Mouse (Mus musculus): ENCODE measurements at regions not wholly inside any gene's neighbourhood (a gene's known extent, or its start where the extent isn't known, plus 50 kb on each side); places are given as distances from the start of the nearest gene placed in this dataset.

DNA sequence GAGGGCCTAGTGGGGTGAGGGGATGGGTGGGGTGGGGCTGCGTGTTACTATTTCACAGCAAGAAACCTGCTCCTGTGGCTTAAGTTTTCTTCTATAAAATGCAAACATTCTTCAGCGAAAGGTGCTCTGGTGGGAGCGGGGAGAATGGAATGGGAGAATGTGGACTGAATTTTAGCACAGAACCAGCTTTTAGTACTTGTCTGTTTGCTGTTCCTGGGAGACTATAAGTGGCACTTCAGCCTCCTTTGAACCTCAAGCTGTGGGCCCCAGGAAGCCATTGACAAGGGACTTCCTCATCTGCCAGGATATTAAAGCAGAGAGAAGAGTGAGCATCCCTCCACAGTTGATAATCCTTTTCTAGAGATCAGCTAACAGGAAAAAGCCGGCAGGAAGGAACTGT, 580.2 kb downstream of the Zfp706 start:
- DNase-seq (ENCODE audit: low read depth, low spot score): no peak

DNA sequence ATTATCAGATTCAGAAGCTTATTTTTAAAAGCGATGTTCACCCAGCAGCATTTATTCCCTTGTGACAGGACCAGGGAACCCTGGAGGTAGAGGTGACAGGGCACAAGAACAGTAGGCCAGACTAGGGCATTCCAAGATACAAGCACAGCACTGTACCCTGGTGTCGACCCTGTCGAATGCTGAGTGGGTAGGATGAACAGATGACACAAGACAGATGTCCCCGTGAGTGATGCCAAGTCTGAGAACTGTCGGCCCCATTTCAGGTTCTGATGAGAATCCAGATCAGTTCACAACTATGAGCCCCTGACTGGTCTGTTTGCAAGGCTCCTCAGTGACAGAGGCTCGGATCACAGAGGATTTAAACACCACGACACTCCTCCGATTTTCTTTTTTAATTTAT, 581.7 kb downstream of the Zfp706 start:
- no peak for DNase-seq (ENCODE audit: low read depth, low spot score)

DNA sequence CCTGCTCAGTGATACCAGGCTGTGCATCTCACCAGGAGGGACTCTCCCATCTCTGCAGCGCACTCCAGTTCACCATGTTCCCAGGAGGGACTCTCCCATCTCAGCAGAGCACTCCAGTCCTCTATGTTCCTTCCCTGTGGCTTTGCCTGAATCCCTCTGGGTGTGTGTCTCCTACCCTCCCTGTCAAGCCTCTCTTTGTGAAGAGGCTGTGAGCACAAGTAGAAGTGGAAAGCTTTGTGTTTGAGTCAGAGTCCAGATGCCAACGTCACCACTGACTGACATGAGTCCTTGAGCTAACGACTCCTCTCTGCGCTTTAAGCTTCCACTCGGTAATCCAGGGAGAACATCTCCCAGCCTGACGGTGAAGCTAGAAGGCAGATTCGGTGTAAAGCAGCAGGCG, 583.5 kb downstream of the Zfp706 start:
- no peak for DNase-seq (ENCODE audit: low read depth, low spot score)

DNA sequence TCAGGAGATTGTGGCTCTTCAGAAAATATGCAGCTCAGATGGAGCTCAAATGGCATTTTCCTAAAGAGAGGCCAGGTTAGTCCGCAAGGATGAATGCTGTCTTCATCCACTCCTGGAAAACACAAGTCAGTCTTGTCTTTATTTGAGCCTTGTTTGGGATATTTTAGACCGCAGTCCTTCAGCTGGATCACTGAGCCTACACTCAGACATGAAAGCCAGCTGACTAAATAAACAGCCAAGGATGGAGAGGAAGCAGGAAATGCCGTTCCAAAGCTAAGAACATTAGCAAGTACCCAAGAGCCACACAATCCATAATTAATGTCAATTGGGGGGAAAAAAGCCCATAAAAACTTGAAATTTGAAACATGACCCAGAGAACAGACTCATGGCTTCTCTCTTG, 584.8 kb downstream of the Zfp706 start:
- DNase-seq (ENCODE audit: low read depth, low spot score): no peak

DNA sequence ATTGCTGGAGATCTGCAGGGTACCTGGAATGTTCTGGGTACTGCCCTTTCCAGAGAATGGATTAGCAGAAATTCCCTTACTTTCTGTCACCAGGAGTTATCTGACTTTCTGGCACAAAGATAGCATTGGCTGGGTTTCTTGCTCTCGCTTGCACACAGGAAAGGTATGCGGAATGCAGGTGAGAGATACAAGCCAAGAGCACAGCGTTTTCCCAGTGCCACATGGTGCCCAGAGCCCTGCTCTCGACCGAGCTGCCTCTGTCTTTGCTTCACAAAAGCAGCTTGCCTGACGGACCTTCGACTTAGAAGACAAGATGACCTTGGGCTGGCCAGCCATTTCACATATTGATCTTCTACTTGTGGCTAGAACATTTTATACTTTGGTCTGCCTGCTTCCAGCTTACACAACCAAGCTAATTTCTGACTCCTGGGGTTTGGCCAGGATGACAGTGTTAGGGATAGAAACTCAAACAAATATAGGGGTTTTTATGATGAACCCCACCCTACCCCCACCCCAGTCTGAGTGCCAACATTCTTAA, 587.6 kb downstream of the Zfp706 start:
- DNase-seq (ENCODE audit: low read depth, low spot score): no peak

DNA sequence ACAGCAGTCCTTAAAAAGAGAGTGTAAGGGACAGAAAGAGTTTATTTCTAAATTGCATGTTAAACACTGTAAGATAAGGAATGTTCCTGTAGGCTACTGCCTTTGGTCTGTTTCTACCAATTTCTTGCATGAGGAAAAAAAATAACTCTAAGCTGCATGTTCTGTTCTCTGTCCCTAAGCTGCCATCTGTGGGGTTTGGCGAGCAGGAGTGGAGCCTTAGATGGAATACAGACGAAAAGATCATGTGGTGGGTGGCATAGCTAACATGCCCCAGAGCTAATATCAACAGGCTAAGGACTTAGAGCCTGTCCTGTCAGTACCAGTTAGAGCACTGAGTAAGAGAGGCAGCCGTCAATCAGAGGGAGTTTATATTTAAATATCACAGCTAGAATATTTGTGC, 590.1 kb downstream of the Zfp706 start:
- no peak for DNase-seq (ENCODE audit: low read depth, low spot score)

DNA sequence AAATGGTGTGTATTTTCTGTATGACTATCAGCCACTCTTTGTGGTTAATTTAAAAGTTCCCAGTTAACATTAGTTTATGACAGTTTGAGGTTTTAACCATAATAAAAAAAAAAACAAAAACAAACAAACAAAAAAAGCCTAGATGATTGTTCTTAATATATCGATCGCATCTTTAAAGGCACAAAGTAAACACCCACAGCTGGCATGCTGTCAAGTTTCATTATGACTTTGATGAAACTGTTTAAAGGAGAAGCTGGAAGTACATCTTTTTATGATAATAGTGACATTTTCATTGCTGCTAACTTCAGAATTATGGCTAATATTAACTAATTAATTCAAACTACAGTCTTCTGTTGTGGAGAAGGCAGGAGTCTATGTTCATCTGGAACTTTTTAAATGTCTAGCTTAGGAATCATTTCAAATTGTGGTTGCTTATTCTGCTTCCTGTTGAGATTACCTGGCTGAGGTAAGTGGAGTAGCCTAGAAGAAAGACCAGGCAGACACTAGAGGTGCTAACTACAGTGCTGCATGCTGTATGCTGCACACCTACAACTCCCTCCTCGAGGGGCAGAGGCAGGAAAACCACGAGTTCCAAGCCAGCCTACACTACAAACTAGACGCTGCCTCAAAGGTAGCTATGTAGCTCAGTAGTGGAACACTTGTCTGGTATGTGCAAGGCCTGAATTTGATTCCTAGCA, 591.9 kb downstream of the Zfp706 start:
- DNase-seq (ENCODE audit: low read depth, low spot score): no peak

DNA sequence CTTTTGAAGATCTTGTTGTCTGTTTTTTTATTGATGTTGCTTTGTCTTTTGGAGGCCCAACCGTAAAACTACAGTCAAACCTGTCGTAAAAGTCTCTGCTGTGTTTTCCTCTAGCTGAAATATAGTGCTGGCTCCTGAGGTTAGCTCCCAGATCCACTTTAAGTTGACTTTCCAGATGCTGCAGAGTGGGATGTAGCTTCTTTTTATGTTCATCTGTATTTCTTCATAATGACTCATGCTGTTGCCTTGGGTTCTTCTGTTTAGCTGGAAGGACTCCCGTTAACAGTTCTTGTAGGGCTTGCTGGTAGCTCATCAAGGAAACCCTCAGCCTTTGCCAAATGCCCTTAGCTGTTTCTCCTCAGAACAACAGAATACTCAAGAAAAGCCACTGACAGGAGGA, 595.6 kb downstream of the Zfp706 start:
- DNase-seq (ENCODE audit: low read depth, low spot score): no peak

DNA sequence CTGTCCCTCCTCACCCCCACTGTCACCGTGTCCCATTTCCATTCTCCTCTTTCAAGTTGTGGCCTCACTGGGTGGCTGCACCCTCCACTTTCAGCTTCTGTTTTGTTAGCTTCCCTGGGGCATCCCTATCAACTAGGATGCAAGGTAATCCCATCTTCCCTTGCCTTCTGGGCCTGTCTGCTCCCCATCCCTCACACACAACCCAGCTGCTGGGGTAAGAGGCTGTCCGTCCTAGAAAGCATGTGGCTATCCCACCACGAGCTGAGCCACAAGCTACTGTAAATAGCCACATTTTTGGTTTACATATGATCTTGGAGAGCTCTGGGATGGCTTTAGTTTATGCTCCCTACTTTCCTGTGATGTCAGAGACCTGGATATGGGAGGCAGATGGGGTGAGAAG, 602.1 kb downstream of the Zfp706 start:
- no peak for DNase-seq (ENCODE audit: low read depth, low spot score)

DNA sequence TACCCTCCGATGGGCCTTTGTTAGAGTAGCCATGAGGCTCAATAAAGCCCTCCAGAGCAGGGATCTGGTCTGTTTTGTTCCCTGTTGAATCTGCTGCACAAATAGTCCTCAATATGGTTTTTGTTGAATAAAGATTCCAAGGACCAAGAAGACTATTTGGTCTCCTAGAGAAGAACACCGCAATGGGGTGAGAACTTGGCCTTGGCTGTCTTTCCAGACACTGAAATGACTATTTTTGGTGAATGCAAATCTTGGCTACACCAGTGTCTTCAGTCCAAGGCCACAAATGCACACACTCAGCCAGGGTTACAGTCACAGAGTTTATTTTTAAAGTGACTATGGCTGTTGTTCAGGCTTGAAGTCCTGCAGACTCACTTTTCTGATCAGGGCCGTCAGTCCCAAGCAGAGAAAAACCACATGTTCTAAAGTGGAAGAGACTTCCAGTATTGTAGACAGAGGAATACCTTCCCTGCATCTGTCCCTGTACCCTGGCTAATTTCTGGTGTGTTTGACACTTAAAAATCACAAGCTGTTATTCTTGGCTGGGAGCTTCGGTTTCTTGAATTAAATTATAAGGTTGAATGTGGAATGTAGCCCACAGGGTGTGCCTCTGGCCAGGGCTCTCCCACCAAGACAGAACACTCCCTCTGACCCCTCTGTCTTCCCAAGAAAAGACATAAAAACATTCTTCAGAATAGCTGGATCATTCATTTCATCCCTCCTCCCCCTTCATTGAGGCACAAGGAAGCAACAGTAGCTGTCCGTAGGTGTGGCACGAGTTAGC, 604.0 kb downstream of the Zfp706 start:
- no peak for DNase-seq (ENCODE audit: low read depth, low spot score)

DNA sequence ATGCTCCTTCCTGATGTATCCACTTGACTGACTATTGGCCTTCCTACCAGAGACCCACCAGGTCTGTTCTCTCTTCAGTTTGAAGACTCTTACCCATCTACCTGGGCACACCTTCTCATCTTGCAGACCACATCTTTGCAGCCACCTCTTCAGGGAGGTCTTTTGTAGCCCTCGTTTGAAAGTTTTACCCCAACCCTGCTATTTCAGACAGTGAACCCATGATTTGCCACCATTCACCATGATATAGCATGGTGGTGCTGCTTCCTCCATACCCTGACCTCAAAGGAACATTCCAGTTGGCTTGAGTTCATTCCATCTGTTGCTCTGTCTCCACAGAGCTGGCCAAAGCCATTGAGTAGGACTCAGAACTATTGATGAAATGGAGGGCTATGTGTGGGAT, 605.5 kb downstream of the Zfp706 start:
- DNase-seq (ENCODE audit: low read depth, low spot score): no peak

DNA sequence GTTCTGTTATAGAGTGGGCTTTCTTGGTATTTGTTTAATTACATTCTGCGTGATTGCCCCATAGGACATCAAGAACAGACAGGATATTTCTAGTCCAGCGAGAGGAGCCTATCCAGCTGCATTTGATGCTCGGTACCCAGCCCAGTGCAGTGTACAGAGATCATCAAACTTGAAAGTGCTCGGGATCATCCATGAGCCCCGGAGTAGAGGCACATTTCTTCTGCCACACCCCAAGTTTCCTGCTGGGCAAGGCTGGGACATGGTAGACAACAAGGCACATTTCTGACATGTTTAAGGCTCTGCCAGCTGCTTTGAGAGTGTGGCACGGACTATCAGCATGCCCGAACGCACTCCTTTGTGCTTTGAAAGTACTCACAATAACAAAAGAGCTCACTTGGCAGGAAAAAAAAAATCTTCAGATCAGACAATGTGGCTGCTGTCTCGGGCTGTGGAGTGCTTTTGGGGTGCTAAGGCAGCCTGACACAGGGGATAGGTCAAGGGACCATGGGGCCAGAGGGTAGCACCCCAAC, 607.2 kb downstream of the Zfp706 start:
- DNase-seq (ENCODE audit: low read depth, low spot score): no peak

DNA sequence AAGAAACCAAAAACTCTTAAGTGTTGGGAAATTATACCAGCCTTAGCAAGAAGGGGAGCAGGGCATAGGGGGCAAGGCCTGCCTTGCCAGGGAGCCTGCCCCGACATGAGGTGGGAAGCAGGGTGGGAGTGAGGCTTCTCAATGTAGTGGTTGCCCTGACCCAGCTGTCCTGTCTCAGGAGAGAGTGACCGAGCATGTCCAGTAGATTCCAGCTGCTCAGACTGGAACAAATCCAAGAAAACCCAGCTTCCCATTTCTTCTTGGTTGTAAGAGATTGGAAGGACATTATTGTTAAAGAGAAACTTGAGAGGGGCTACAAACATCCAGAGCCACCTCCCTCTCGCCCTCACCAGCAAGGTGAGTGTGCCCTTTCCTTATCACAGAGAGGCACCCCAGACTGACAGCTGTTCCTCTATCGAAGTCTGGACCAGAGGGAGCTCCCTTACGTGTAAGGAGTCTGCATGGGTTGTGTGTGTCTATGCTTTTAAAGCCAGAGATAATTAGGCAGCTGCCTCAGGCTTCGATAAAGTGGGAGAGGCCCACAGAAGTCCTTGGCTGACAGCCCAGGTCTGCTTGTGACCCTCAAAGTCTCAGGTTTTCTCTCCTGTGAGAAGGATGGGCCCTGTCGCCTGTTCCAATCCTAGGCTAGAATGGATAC, 608.1 kb downstream of the Zfp706 start:
- DNase-seq (ENCODE audit: low read depth, low spot score): no peak

DNA sequence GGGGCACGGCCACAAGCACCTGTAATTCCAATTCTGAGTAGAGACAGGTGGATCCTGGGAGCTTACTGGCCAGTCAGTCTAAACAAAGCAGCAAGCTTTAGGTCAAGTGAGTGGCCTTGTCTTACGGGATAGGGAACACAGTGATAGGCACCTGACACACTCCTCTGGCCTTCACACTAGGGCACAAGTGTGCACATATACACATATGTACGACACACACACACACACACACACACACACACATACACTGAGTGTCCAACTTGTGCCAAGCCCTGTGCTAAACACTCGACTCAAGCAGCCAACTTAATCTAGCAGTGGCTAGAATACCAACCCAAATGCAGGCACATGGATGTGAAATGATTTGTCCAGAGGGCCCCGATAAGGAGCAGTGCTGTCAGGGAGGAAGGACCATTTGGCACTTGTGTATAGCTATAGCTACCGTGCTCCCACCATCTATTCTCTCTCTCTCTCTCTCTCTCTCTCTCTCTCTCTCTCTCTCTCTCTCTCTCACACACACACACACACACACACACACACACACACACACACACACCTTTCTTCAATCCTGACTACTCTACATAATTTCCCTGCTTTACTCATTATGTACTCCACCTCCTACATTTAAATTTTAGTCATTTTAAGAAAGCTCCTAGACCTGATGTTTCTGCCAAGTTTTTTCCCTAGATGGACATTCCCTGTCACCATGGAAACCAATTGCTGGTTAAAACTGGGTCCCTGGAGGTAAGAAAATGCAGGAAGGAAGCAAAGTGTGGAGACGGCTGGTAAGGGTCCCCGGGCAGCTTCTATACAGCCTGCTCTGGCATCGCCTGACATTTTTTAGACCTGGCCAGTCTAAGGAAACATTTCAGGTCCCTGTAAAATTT, 609.2 kb downstream of the Zfp706 start:
- DNase-seq (ENCODE audit: low read depth, low spot score): no peak

DNA sequence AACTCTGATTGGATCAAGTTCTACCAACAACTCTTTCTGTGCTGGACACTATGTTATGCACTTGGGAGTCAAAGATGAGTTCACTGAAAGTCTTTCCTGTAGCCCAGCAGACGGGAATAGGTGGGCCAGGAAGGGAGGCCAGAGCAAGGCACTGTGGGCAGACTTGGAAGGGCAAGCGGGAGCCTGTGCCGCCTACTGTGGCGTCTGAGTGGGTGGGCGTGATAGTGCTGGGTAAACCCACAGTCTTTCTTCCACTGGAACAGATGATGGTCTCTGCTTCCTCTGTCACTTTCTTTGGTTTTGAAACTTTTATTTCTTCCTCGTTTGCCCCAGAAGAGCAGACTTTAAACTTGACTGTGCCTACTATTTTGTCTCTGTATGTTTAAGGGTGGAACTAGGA, 610.8 kb downstream of the Zfp706 start:
- DNase-seq (ENCODE audit: low read depth, low spot score): no peak

DNA sequence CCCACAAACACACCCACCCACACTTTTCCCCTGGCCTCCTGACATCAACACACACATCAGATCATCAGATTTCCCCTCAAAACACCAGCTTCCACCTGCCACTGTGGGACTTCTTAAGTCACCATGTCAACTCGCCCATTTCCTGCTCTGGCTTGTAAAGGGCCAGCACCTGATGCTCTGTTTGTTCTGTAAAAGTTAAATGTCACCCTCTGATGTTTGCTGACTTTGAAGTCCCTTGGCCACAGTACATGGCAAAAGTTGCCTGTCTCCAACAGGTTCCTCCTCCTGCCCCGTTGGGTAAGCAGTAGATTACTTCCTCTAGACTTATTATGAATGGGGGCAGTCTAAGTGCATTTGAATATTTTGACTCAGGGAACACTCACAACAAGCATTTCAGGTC, 611.3 kb downstream of the Zfp706 start:
- no peak for DNase-seq (ENCODE audit: low read depth, low spot score)

DNA sequence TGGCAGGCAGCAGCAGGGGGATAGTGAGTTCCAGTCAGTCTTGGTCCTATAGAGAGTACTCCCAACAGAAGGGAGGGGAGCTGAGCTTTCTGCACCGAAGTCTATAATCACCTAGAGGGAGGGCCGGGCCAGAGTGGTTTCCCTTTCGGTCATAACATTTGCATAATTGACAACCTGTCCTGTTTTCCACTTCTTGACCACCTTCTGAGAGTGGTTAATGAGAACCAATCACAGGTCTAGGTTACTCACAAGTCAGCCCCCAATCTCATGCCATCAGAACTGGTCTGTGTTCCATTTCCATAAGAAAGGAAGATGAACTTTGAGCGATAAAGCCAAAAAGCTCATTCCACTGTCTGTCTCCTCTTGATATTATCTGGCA, 611.9 kb downstream of the Zfp706 start:
- no peak for DNase-seq (ENCODE audit: low read depth, low spot score)

DNA sequence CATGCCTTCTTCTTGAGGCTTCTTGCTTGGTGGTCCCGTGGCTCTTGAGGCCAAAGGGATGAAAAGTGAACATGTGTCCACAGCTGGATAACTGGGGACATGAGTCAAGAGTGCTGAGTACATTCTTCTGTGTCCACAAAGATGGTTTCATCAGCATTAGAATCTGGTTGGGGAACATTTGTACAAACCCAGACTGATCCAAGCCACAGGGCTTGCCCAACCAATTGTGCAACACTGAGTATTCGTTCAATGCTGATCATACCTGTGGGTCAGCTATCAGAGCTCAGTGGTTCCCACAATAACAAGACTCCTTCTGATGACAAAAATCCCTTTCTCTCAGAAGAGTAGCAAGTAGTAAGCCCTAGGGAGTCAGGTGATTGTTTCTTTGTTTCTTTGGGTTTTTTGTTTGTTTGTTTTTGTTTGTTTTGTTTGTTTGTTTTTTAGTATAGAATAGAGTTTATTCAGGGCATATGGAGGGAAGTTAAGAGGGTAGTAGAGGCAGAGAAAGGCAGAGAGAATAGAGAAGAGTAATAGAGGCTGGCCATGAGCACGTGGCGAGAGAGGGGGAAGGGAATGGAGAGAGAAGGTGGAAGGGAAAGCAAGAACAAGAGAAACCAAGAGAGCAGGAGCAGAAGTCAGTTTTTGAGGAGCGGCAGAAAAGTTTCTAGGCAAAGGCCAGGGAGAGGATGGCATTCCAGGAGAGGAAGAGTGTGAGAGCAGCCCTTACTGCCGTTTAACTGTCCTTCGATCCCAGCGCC, 612.5 kb downstream of the Zfp706 start:
- DNase-seq (ENCODE audit: low read depth, low spot score): no peak

DNA sequence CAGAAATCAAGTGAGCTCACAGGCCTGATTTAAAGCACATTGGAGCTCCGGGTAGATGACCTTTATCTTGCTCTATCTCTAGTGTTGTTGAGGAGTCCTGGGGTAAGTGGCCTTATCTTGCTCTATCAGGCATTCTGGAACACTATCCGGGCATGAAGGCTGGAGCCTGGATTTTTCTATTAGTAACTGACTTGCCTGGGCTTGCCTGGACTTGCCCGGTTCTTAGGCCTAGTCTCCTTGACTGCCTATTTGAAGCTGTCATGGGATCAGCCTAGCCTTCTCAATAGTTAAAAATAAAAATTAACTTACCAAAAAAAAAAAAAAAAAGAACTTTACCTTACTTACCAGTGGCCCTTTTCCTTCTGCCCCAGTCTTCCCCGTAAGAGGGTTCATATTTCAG, 617.8 kb downstream of the Zfp706 start:
- DNase-seq (ENCODE audit: low read depth, low spot score): no peak

DNA sequence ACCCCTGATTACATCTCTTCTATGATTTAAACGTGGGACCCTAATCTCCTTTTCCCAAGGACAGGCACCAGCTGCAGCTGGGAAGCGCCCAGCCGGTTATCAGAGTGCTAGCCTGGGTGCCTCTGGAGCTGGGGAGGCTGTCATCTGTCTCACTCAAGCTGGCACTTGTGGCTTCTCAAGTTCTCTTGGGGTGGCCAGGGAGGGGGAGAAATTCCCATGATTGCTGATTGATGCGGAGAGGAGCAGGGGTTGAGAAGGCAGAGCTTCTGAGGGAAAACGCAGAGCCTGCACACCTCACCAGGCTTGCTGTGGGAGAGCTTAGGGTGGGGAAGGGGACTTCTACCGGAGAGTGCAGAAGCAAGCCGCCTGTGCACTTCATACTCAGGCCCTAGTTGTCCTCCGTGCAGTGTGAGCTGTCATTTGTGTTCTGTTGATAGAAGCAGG, 626.3 kb downstream of the Zfp706 start:
- DNase-seq (ENCODE audit: low read depth, low spot score): no peak

Measured in forelimb bud, embryonic 11.5 days (tissue).